Mouse (Mus musculus): ENCODE results near the gene Camk2g. TPM values are rescaled to one million over a fixed set of nuclear protein-coding genes. Genes with fewer than 3 reads are reported as not detected.
"Not testable (repeated sequence)": the region's sequence is repeated elsewhere in the genome, so short reads cannot be mapped to it uniquely, and the experiment has no call there.

The Camk2g gene
- polyA plus RNA-seq, 1 experiment: 0.35 TPM

- Histone ChIP-seq H3K4me3 (replicated peaks) (peak overlapping the region; percentile 12), H3K36me3 (ENCODE audit: control insufficient read depth) (peaks cover 99% of the 10 kb centered on the region), H3K27me3 (ENCODE audit: control insufficient read depth) (no peaks in the 10 kb centered on the region), H3K4me1 (ENCODE audit: control insufficient read depth) (peaks cover 51% of the 10 kb centered on the region), H3K9me3 (ENCODE audit: control insufficient read depth, low read length) (no peaks in the 10 kb centered on the region)
- TF ChIP-seq TAL1 (IDR thresholded peaks at IDR 0.05; ENCODE audit: low read length) (no peak), GATA1 (IDR thresholded peaks at IDR 0.05; ENCODE audit: low read length) (peak; percentile 25; the same call in 1 of the 2 replicates)
Observed at GRCm38 (mm10) chr14:20725660-20726339, 68.1 kb downstream of the Camk2g start.

DNA sequence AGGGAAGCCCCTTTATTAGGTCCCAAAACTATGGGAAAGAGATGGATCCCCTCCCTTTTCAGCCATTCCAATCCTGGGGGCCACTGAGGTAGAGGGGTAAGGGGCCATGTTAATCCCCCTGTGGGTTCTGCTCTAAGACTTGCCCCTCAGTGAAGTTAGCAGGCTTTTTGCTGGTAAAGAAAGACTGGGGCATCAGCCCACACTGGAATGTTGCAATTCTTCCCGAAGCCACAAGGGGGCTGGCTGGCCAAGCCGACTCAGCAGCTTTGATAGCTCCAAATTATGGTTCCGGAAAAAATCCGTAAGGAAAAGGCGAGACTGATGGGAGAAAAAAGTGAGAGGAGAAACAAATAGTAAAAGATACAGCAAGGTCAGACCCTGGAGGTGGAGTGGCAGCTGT lies 69.8 kb downstream of the Camk2g start:
- no peak overlapping the region for H3K4me3 ChIP-seq (replicated peaks)
- no peaks in the 10 kb centered on the region for H3K27me3 ChIP-seq (ENCODE audit: control insufficient read depth)
- no peaks in the 10 kb centered on the region for H3K9me3 ChIP-seq (ENCODE audit: control insufficient read depth, low read length)
- peaks cover 99% of the 10 kb centered on the region for H3K36me3 ChIP-seq (ENCODE audit: control insufficient read depth)
- H3K4me1 ChIP-seq (ENCODE audit: control insufficient read depth): peaks cover 36% of the 10 kb centered on the region
- TF ChIP-seq TAL1 (IDR thresholded peaks at IDR 0.05; ENCODE audit: low read length): no peak
- no peak for TF ChIP-seq GATA1 (IDR thresholded peaks at IDR 0.05; ENCODE audit: low read length)

- TF ChIP-seq TAL1 (IDR thresholded peaks at IDR 0.05; ENCODE audit: low read length) (no peak), GATA1 (IDR thresholded peaks at IDR 0.05; ENCODE audit: low read length) (no peak)
- no peaks in the 10 kb centered on the region for H3K9me3 ChIP-seq (ENCODE audit: control insufficient read depth, low read length)
- peaks cover 99% of the 10 kb centered on the region for H3K36me3 ChIP-seq (ENCODE audit: control insufficient read depth)
- H3K4me3 ChIP-seq (replicated peaks): no peak overlapping the region
- H3K27me3 ChIP-seq (ENCODE audit: control insufficient read depth): no peaks in the 10 kb centered on the region
- H3K4me1 ChIP-seq (ENCODE audit: control insufficient read depth): peaks cover 32% of the 10 kb centered on the region
Observed at GRCm38 (mm10) chr14:20723006-20723405, 70.9 kb downstream of the Camk2g start.

- Histone ChIP-seq H3K27me3 (ENCODE audit: control insufficient read depth) (no peaks in the 10 kb centered on the region), H3K36me3 (ENCODE audit: control insufficient read depth) (peaks cover 99% of the 10 kb centered on the region), H3K4me1 (ENCODE audit: control insufficient read depth) (peaks cover 26% of the 10 kb centered on the region), H3K4me3 (replicated peaks) (no peak overlapping the region), H3K9me3 (ENCODE audit: control insufficient read depth, low read length) (no peaks in the 10 kb centered on the region)
- TF ChIP-seq GATA1 (IDR thresholded peaks at IDR 0.05; ENCODE audit: low read length) (no peak), TAL1 (IDR thresholded peaks at IDR 0.05; ENCODE audit: low read length) (no peak)
Observed at GRCm38 (mm10) chr14:20721371-20721770, 72.5 kb downstream of the Camk2g start.

DNA sequence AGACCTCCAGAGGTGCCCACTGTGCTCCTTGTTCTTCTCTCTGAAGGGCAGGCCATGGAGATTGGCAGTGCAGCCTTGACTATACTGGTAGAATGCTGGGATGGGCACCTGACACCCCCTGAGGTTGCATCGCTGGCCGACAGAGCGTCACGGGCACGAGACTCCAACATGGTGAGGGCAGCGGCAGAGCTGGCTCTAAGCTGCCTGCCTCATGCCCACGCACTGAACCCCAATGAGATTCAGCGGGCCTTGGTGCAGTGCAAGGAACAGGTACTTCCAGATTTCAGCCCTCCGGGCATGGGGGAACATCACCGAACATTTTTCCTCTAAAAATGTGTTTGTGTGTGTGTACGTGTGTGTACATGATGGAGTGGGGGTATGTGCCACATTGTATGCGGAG lies 74.1 kb downstream of the Camk2g start:
- TF ChIP-seq TAL1 (IDR thresholded peaks at IDR 0.05; ENCODE audit: low read length) (no peak), GATA1 (IDR thresholded peaks at IDR 0.05; ENCODE audit: low read length) (no peak)
- Histone ChIP-seq H3K4me3 (replicated peaks) (no peak overlapping the region), H3K27me3 (ENCODE audit: control insufficient read depth) (no peaks in the 10 kb centered on the region), H3K4me1 (ENCODE audit: control insufficient read depth) (peaks cover 17% of the 10 kb centered on the region), H3K36me3 (ENCODE audit: control insufficient read depth) (peaks cover 99% of the 10 kb centered on the region), H3K9me3 (ENCODE audit: control insufficient read depth, low read length) (no peaks in the 10 kb centered on the region)

- H3K36me3 ChIP-seq (ENCODE audit: control insufficient read depth): peaks cover 99% of the 10 kb centered on the region
- TF ChIP-seq GATA1 (IDR thresholded peaks at IDR 0.05; ENCODE audit: low read length) (no peak), TAL1 (IDR thresholded peaks at IDR 0.05; ENCODE audit: low read length) (no peak)
- no peak overlapping the region for H3K4me3 ChIP-seq (replicated peaks)
- H3K9me3 ChIP-seq (ENCODE audit: control insufficient read depth, low read length): no peaks in the 10 kb centered on the region
- no peaks in the 10 kb centered on the region for H3K27me3 ChIP-seq (ENCODE audit: control insufficient read depth)
- H3K4me1 ChIP-seq (ENCODE audit: control insufficient read depth): peaks cover 19% of the 10 kb centered on the region
Observed at GRCm38 (mm10) chr14:20718443-20718842, 75.4 kb downstream of the Camk2g start.

GRCm38 (mm10) chr14:20713832-20714231 lies 80.1 kb downstream of the Camk2g start:
- no peaks in the 10 kb centered on the region for H3K9me3 ChIP-seq (ENCODE audit: control insufficient read depth, low read length)
- H3K27me3 ChIP-seq (ENCODE audit: control insufficient read depth): no peaks in the 10 kb centered on the region
- no peak for TF ChIP-seq TAL1 (IDR thresholded peaks at IDR 0.05; ENCODE audit: low read length)
- peaks cover 50% of the 10 kb centered on the region for H3K4me1 ChIP-seq (ENCODE audit: control insufficient read depth)
- H3K36me3 ChIP-seq (ENCODE audit: control insufficient read depth): peaks cover 89% of the 10 kb centered on the region
- no peak overlapping the region for H3K4me3 ChIP-seq (replicated peaks)

- Histone ChIP-seq H3K27me3 (ENCODE audit: control insufficient read depth) (no peaks in the 10 kb centered on the region), H3K4me3 (replicated peaks) (peak overlapping the region; percentile 94), H3K36me3 (ENCODE audit: control insufficient read depth) (peaks cover 50% of the 10 kb centered on the region), H3K9me3 (ENCODE audit: control insufficient read depth, low read length) (no peaks in the 10 kb centered on the region), H3K4me1 (ENCODE audit: control insufficient read depth) (peaks cover 66% of the 10 kb centered on the region)
- no peak for TF ChIP-seq TAL1 (IDR thresholded peaks at IDR 0.05; ENCODE audit: low read length)
- TF ChIP-seq GATA1 (IDR thresholded peaks at IDR 0.05; ENCODE audit: low read length): no peak
Observed at GRCm38 (mm10) chr14:20708239-20708638, 85.6 kb downstream of the Camk2g start.

DNA sequence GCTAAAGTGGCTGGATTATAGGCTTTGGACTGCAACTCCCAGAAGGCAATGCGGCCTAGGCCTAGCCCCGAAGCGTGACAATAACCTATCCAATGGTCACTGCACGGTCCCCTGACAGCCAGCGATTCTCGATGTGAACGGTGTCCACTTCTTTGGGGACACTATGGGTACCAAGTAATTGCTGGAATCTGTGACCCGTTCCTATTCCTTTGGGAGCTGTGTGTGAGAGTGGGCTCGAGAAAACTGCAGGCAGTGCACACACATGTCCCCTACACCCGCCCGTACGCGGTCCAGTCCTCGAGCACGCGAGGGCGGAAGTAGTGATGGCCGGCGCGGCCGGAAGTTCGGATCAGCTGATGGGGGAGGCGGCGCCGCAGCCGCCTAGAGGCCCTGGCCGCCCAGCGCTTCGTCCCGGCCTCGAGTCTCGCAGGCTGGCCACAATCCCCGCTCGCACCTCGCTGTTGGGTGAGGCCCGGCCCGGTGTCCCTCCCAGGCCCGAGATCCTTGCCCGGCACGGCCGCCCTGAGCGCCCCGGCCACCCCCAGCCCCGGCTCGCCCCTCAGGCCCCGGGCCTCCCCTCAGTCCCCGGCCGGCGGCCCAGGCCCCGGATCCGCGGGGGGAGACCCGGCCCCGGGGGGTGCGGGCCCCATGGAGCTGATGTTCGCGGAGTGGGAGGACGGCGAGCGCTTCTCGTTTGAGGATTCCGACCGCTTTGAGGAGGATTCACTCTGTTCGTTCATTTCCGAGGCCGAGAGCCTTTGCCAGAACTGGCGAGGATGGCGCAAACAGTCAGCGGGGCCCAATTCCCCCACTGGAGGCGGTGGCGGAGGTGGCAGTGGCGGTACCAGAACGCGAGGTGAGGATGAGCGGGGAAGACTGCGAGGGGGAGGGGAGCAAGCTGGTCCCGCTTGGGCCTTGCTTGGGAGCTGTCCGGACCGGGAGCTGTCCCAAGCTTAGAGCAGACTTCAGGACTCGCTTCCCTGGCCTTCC lies 86.4 kb downstream of the Camk2g start, which contains the start of gene Zswim8:
Gene Zswim8, plus strand, starts transcription at position 352 of the 990 bp plus-strand sequence.
- Histone ChIP-seq H3K9me3 (ENCODE audit: control insufficient read depth, low read length) (no peaks in the 10 kb centered on the region), H3K4me1 (ENCODE audit: control insufficient read depth) (peaks cover 67% of the 10 kb centered on the region), H3K27me3 (ENCODE audit: control insufficient read depth) (no peaks in the 10 kb centered on the region), H3K36me3 (ENCODE audit: control insufficient read depth) (peaks cover 43% of the 10 kb centered on the region), H3K4me3 (replicated peaks) (peak within 1 kb of the TSS; percentile 94)
- TF ChIP-seq TAL1 (IDR thresholded peaks at IDR 0.05; ENCODE audit: low read length): no peak
- TF ChIP-seq GATA1 (IDR thresholded peaks at IDR 0.05; ENCODE audit: low read length): no peak

DNA sequence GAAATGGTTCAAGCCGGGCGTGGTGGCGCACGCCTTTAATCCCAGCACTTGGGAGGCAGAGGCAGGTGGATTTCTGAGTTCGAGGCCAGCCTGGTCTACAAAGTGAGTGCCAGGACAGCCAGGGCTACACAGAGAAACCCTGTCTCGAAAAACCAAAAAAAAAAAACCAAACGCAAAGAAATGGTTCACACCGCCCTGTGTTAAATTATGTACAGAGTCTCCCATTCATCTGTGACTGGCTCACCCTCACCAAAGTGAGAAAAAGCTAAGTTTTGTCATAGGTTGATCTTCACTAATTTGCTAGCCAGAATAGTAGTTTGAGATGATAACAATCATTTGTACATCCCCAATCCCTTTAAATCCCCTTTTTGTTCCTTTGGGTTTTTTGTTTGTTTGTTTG lies 90.4 kb downstream of the Camk2g start:
- not testable (repeated sequence) for H3K27me3 ChIP-seq (ENCODE audit: control insufficient read depth); H3K9me3 ChIP-seq (ENCODE audit: control insufficient read depth, low read length)
- H3K36me3 ChIP-seq (ENCODE audit: control insufficient read depth): peaks cover 36% of the 10 kb centered on the region
- peak overlapping the region; percentile 70 for H3K4me3 ChIP-seq (replicated peaks)
- peaks cover 70% of the 10 kb centered on the region for H3K4me1 ChIP-seq (ENCODE audit: control insufficient read depth)
